Mouse (Mus musculus): ENCODE measurements around the gene Dars.

Dars gene

GRCm38 (mm10) chr1:128417533-128417888 lies 343 bp upstream of the Dars start:
- DNase-seq (ENCODE audit: low spot score in 2 of 2) = no peak

- DNase-seq (ENCODE audit: low spot score in 2 of 2) = no peak
Measured at GRCm38 (mm10) chr1:128411141-128411540, 6.0 kb downstream of the Dars start.

- DNase-seq (ENCODE audit: low spot score in 2 of 2) = no peak
Measured at GRCm38 (mm10) chr1:128406846-128407245, 10.3 kb downstream of the Dars start.

GRCm38 (mm10) chr1:128405675-128406074 lies 11.5 kb downstream of the Dars start:
- DNase-seq (ENCODE audit: low spot score in 2 of 2) = no peak

- no peak for DNase-seq (ENCODE audit: low spot score in 2 of 2)
Measured at GRCm38 (mm10) chr1:128405041-128405481, 12.1 kb downstream of the Dars start.

- no peak for DNase-seq (ENCODE audit: low spot score in 2 of 2)
Measured at GRCm38 (mm10) chr1:128400926-128401325, 16.2 kb downstream of the Dars start.

- no peak for DNase-seq (ENCODE audit: low spot score in 2 of 2)
Measured at GRCm38 (mm10) chr1:128399941-128400915, 16.9 kb downstream of the Dars start.

GRCm38 (mm10) chr1:128398738-128399445 lies 18.3 kb downstream of the Dars start:
- DNase-seq (ENCODE audit: low spot score in 2 of 2) = no peak

GRCm38 (mm10) chr1:128394657-128395056 lies 22.5 kb downstream of the Dars start:
- no peak for DNase-seq (ENCODE audit: low spot score in 2 of 2)

GRCm38 (mm10) chr1:128392382-128392781 lies 24.8 kb downstream of the Dars start:
- DNase-seq (ENCODE audit: low spot score in 2 of 2) = no peak

GRCm38 (mm10) chr1:128386487-128386886 lies 30.7 kb downstream of the Dars start:
- no peak for DNase-seq (ENCODE audit: low spot score in 2 of 2)

GRCm38 (mm10) chr1:128376841-128377240 lies 40.3 kb downstream of the Dars start:
- no peak for DNase-seq (ENCODE audit: low spot score in 2 of 2)

- no peak for DNase-seq (ENCODE audit: low spot score in 2 of 2)
Measured at GRCm38 (mm10) chr1:128372143-128372860, 44.9 kb downstream of the Dars start.

- DNase-seq (ENCODE audit: low spot score in 2 of 2) = peak; percentile 41 to 62
Measured at GRCm38 (mm10) chr1:128368732-128369441, 48.3 kb downstream of the Dars start.

- no peak for DNase-seq (ENCODE audit: low spot score in 2 of 2)
Measured at GRCm38 (mm10) chr1:128360601-128361000, 56.6 kb downstream of the Dars start.

GRCm38 (mm10) chr1:128359554-128360376 lies 57.4 kb downstream of the Dars start, which contains the start of gene Mcm6:
Gene Mcm6 (minus strand): TSS chr1:128359664.
- DNase-seq (ENCODE audit: low spot score in 2 of 2) = peak; percentile 94 to 96

- DNase-seq (ENCODE audit: low spot score in 2 of 2) = no peak
Measured at GRCm38 (mm10) chr1:128358916-128359553, 58.1 kb downstream of the Dars start.

GRCm38 (mm10) chr1:128358276-128358675 lies 58.9 kb downstream of the Dars start:
- DNase-seq (ENCODE audit: low spot score in 2 of 2) = no peak

GRCm38 (mm10) chr1:128357452-128357851 lies 59.7 kb downstream of the Dars start:
- peak; percentile 31 to 41 for DNase-seq (ENCODE audit: low spot score in 2 of 2)

- DNase-seq (ENCODE audit: low spot score in 2 of 2) = no peak
Measured at GRCm38 (mm10) chr1:128353092-128353491, 64.1 kb downstream of the Dars start.
